Mouse (Mus musculus): Measurements from ENCODE around the gene Pgs1. TPM values are rescaled to one million over a fixed set of nuclear protein-coding genes. Genes with fewer than 3 reads are reported as not detected.

Pgs1 gene
- total RNA-seq, 4 experiments from 2014 or later: 52.7 to 76.9 (median 68.2) TPM

DNA sequence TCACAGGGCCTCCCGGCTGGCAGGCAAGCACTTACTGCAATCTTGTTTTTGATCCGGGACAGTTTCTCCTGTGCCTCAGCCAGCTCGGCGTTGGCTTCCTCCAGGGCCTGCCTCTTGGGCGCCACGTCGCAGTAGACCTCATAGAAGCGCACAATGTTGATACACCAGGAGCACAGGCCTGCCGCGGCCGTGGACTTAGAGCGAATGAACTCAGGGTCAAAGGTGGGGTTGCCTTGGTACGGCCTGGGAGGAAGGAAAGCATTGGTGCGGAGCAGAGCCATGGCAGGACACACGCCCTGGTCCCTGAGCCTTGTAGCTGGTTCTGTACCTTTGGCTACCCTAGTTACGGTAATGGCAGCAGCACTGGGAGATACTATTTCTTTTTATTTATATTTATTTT, 64.1 kb downstream of the Pgs1 start:
- DNase-seq: no peak

DNA sequence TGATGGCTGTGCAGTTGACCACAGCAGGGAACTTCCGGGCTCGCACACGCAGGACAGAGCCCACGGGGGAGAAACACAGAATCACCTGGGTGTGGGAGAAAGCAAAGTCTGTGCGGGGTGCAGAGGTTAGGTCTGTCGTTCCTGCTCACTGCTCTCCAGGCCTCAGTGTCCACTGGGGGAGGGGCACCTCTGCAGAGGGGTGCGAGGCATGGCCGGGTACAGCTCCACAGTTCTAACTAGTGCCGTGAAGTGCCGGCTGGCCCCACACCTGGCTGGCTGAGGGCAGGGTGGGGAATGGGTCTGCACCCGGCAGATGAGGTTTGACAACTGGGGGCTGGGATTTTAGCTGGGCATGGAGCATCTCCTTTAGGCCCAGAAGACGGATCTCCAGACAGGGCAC, 72.3 kb downstream of the Pgs1 start:
- no peak for DNase-seq

DNA sequence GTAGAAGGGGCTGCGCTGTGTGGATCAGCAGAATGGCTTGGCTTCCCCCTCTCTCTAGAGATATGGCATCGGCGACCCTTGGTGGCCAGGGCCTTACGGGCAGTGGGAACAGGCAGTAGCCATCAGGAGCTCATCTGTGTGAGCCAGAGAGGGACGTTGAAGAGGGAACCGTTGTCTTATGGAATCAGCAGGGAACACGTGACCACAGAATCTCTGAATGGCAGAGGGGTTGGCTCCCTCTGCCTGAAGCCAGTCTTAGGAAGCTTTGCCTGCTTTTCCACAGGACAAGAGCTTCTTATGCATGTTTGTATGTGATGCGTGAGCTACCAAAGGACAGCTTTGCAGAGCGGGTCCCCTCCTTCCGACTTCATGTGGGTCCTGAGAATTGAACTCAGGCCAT, 72.8 kb downstream of the Pgs1 start:
- no peak for DNase-seq

DNA sequence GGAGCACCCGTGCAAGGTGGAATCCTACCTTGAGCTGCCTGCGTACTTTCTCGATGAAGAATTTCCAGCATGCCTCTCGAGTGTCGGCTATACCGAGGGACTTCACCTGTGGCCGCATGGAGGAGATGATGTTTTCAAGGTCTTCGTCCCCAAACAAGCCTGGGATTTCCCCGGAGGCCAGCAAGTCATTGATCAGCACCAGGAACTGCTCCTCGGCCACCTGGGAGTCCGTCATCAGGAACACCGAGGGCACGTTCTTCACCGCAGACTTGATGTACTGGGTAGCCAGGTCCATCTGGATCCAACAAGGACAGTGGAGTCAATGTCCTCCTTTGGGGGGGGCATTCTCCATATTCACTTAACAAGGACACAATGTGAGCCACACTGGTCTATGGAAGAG, 73.9 kb downstream of the Pgs1 start:
- DNase-seq: no peak

DNA sequence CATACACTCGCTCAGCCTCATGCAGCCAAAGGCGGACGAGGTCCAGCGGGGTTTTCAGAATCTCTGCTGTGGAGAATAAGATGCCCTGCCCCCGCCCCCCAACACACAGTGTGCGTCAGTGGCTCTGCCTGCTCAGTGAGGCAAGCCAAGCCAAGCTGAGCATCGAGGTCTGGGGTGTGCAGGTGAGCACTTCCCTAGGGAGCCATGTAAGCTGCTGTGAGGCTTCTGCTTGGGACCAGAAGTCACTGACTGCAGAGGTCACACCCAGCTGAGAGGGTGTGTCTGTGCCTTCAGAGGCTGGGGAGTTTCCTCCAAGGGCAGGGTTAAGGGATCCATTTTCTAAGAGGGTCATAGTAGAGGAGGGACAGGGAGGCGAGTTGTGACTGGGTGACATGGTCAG, 81.5 kb downstream of the Pgs1 start:
- no peak for DNase-seq

DNA sequence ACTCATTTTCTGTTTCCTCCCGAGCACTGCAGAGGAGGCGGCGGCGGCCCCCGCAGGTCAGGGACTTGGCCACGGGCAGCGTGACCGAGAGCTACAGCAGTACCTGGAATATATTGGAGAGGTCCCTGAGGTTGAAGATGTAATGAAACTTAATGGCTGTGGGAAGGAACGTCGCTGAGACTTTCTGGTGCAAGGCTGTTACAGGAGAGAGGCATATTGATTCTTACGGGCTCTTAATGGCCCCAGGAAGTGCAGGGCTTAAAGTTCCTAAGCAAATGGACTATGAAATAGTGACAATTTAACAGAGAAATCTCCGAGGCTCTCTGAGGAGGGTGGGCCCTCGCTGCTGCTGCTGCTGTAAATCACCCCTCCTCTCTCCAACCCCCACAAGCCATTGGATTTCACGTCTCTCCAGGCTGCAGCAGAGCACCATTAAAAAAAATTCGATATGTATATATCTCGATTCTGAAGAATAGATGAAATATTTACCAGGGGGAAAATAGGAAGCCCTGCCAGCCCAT, 82.8 kb downstream of the Pgs1 start:
- DNase-seq: no peak

DNA sequence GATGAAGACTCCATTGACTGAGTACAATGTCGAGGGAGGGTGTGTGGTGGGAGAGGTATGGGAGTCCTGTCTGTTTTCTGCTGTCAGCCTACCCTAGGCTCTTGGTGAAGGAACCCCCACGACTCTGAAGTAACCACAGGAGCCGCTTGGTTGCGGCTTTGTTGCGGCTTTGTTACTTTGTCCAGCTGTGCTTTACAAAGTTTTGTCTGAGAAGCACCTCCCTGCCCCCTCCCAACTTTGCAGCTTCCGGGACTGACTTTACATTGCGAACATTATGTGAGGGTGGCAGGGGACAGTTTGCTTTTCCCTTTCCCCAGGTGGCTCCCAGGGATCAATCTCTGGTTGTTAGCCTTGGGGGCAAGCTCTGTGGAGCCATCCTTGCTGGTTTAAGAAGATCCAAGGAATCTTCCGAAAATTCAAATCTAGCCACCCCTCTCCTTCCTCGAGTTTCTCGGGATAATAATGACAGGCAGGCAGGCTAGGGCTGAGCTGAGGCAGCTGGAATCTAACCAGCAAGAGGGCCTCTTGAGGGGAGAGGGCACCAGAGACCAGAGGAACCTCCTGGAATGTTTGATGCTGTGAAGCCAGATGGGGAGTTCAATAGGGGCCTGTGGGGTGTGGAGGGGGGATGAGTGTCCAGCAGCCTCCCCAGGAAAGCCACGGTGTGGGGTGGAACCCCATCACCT, 85.3 kb downstream of the Pgs1 start:
- DNase-seq: no peak

Small RNAs within 50 kb of the gene (microRNA-seq; reads per million reads assigned to microRNA genes)
- 0.53 to 4.5 reads per million in 2 experiments for gene Mir6933

Other genes starting within 250 kb of the Pgs1 start
- gene Tmc8, start 204.2 kb upstream of the Pgs1 start, total RNA-seq (2022): 1 to 10 TPM; 1.5 to 3.3 (median 3.0) TPM
- 10 to 100 TPM; 28.2 to 50.0 (median 40.7) TPM for gene Tmc6, start 204.1 kb upstream of the Pgs1 start, total RNA-seq (2022)
- gene 6030468B19Rik, start 188.6 kb upstream of the Pgs1 start, total RNA-seq (2022): not detected
- 1 to 10 TPM in 2 of 4 experiments, under 1 TPM in 2; 0.59 to 3.4 (median 1.3) TPM for gene Gm20708, start 176.6 kb upstream of the Pgs1 start, total RNA-seq (2022)
- gene Syngr2, start 176.6 kb upstream of the Pgs1 start, total RNA-seq (2022): 100 to 1,000 TPM in 2 of 4 experiments, 10 to 100 TPM in 2; 86.0 to 110 (median 103) TPM
- 10 to 100 TPM in 2 of 4 experiments, 1 to 10 TPM in 2; 5.1 to 17.0 (median 10.2) TPM for gene Afmid, start 160.4 kb upstream of the Pgs1 start, total RNA-seq (2022)
- gene Tk1, start 160.2 kb upstream of the Pgs1 start, total RNA-seq (2022): 1 to 10 TPM; 2.4 to 5.0 (median 4.3) TPM
- gene Birc5, start 137.0 kb upstream of the Pgs1 start, total RNA-seq (2022): 1 to 10 TPM; 1.2 to 2.5 (median 1.7) TPM
- not detected for gene Tmem235, start 125.5 kb upstream of the Pgs1 start, total RNA-seq (2022)
- 10 to 100 TPM; 16.4 to 16.7 (median 16.5) TPM for gene Tha1, start 112.8 kb upstream of the Pgs1 start, total RNA-seq (2022)
- 10 to 100 TPM in 1 of 4 experiments, 1 to 10 TPM in 3; 4.4 to 14.6 (median 5.4) TPM for gene Socs3, start 16.2 kb upstream of the Pgs1 start, total RNA-seq (2022)
- under 1 TPM in 3 of 4 experiments, not detected in 1; 0.03 to 0.12 (median 0.03) TPM for gene Dnah17, start 144.3 kb downstream of the Pgs1 start, total RNA-seq (2022)

All from adrenal gland, adult 8-10 months (tissue).